Mouse (Mus musculus): ENCODE measurements at regions not wholly inside any gene's neighbourhood (a gene's known extent, or its start where the extent isn't known, plus 50 kb on each side); places are given as distances from the start of the nearest gene placed in this dataset.

DNA sequence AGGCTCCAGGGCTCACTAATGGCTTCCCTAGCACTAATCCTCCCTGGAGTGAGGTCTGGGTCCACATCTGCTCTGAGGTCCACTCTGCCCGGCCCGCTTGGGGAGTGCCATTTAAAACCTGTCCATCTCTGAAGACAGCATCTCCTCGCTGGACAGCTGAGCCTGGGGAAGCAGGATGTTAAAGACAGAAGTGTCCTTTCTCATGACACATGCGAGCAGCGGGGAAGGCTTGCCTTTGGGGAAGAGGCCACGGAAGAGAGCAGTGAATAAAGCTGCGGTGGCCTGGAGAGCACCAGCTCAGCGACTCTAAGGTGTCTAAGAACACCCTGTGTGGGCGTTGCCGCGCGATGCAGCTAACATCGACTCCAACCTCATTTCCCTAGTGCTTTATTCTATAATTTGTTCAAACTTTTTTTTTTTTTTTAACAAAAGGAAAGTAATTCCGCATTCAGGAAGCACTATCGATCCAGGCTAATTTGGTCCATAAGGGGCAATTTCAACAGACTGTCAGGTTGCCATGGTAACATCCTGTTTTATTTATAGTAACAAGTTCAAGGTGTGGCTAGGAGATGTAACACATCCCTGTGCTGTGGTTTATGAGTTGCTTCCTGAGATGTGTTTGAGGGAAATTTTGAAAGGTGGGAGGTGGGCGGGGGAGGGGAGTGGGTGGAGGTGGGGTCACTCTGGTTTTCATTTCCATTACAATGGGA, 120.0 kb downstream of the Cartpt start:
- no peak for DNase-seq

DNA sequence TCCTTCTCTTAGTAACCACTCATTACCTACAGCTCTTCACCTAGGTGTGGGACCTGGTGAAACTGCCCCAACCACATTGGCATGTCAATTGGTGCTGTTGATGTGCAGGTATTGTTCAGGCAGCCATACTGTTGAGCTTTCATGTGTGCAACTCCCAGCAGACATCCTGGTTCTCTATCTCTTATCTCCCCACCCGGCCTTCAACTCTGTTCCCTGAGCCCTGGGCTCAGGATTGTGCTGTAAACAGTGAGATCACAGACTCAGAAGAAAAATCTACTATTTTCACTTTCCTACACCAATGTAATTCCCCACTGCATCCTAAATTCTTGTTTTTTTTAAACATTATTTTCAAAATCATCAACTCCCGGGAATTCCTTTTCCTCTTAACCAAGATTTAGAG, 122.1 kb downstream of the Cartpt start:
- no peak for DNase-seq

DNA sequence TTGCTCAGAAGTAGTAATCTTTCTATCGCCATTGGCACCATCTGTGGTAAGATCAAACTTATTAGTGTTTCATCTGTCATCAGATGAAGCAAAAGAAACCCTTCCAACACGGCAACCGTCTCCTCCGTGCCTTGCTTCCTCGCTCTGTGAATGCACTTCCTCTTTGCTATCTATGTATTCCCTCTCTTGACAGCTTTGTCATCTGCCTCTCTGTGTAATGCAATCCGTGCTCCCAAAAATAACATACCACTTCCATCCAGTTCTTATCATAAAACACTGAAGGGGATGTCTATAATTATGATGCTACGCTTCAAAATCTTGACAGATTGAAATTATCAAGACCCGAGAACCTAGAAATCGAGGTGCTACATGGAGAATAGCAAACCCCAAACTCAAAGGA, 123.2 kb downstream of the Cartpt start:
- DNase-seq: no peak

DNA sequence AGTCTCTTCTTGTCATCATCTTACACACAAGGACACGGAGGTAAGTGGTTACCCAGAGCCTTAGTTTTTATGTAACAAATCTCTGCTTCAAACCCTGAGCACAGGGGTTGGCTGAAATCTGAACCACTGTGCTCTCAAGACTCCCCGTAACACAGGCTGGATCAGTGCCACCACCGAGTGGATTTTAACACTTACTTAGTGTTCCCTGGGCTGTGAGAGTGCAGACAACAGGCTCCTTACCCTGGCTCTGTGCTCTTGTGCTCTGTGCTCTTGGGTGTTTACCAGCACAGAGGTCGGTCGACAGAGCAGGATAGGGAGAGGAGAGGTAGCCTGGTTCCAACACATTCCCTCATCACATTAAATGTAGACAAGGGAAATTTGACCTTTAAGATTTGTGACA, 134.9 kb downstream of the Cartpt start:
- no peak for DNase-seq

DNA sequence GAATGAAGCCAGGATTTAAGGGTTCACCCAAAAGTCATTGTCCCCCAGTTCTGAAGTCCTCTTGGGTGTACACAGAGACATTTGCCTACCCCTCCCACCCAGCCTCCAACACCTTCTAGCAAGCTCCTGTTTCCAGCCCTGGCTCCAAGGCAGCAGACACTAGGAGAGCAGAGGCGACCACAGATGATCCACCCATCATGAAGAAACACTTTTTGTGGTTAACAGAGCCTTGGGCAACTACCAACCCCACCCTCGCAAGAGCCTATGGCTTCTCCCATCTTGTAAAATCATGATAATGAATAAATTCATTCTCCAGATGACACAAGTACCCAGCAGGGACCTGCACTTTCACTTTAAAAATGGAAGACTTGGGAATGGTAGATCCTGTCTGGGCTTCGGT, 136.1 kb downstream of the Cartpt start:
- no peak for DNase-seq

DNA sequence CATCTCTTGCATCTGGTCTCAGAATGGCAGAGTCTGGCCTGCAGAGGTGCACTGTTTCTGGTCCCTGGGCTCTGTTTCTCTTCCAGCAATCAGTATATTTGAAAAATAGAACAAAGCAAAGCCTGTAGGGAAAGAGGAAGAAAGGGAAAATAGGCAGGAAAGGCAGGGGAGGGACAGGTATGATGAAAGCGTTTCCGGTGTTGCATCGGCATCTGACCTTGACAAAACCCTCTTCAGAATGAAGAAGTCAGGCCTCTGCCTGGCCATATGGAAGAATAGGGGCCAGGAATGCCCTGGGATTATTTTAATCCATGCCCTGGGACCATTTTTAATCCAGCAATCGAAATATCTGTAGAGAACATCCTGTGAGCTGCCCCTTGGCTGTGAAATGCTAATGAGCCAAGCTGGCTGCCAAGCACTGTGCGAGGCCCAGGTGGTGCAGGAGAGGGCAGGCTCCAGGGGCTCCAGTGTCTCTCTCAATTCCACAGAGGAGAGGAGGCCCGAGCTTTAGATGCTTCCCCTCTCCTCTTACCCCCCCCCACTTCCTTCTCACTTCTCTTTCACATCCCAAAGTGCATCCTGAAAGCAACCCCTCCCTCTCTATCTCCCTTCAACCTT, 136.7 kb downstream of the Cartpt start:
- DNase-seq: no peak

DNA sequence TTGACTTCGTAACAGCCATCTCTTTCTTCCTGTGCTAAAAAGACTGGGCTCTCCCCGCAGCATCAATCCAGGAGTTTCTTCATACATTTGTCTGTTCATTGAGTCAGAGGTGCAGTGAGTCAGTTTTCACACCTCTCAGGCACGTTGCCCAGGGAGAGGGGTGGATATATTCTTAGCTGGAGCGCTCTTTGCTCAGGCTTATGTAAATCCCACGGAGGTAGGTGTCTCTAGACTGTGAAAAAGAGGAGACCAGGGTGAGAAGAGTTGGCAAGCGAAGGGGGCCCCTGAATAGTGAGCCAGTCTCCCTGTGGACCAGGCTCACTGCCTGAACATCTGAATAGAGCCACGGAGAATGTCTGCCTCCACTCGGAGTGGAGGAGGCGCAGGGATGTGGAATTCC, 139.0 kb downstream of the Cartpt start:
- no peak for DNase-seq

DNA sequence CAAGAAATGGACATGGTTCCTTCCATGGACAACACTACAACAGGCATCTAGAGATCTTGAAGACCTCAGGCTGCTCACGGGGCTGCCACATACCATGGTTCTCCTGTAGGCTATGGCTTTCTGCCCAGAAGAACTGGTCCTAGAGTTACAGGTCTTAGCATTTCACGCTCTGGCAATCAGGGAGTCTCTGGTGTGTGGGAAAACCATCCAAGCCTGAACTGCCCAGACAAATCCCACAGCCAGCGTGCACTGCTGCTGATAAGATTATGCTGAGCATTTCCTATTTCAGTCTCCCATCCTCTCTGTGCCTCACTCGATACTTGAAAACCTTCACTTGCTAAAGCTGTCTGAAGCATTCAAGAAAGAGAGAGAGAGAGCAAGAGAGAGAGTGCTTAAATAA, 139.5 kb downstream of the Cartpt start:
- DNase-seq: no peak

DNA sequence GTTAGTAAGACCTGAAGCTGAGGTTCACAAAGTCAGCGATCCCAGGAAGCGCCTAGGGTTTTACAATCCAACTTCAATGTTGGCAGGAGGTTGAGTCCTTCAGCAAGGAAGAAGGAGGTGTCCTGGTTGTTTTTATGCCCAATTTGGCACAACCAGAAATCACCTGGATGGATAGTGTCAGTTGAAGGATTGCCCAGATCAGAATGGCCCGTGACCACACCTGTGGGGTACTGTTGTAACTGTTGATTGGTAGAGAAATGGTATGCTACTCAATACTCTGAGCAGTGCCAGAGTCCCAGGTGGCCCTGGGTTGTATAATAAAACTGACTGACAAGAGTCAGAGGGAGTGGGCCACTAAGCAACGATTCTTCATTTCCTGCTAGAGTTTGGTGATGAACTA, 140.2 kb downstream of the Cartpt start:
- DNase-seq: no peak

DNA sequence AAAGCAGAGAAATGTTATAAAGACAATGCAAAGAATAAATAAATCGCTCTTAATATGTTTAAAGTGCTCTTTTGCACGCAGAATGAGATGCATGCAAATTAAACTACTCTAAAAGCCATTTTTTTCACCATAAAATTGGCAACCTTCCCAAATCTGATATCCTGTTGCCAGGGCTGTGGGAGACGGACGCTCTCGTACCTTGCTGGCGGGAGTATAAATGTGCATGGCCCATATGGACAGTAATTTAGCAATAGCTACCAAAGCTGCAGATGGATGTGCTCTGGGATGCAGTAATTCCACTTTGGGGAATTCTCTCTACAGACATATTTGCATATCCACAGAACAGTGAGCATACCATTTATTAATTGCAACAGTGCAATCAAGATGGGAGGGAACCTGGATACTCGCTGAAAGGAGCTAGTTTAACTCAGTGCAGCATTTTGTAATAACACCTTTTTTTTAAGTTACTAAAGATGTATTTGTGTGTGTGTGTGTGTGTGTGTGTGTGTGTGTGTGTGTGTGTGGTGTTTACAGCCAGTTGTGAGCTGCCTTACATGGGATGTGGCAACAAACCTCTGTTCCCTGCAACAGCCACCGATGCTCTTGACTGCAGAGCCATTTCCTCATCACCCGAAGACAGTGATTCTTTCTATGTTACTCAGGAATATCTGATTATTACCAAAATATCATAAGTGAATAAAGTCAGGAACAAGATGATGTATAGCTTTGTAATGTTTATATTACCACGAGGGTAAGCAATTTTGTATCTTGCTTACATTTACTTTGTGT, 141.4 kb downstream of the Cartpt start:
- no peak for DNase-seq

DNA sequence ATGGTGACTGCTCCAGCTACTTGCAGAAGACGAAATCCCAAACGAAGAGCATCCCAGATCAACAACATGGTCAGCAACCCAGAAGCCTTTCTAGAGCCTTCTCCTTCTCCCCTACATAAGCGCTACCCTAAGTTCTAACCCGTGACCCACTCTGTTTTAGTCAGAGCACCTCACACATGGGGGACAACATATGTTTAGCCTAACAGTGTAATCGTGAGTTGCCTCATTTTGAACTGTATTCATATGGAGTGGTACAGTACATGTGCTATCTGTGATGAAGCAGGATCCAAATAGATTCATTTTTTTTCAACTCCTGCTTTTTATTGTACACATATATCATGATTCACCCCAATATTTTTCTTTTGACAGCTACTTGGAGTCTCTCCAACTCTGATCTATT, 146.2 kb downstream of the Cartpt start:
- DNase-seq: no peak

DNA sequence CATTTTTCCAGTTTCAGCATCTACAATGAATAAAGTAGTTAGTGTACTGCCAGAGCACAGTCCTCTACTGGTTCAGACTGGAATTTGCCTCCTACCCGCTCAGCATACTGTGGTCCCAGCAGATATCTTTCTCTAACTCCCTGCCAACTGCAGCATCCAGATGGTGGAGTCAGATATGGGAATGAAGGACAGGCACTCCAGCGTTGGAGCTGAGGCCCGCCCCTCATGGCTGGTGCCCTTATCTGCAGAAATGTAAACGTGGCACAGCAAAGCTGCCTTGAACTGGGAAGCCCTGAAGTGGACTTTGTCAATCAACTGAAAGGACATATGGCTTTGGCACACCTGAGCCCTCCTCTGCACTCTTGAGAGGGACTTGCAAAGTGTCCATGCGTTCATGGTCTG, 146.6 kb downstream of the Cartpt start:
- DNase-seq: no peak

DNA sequence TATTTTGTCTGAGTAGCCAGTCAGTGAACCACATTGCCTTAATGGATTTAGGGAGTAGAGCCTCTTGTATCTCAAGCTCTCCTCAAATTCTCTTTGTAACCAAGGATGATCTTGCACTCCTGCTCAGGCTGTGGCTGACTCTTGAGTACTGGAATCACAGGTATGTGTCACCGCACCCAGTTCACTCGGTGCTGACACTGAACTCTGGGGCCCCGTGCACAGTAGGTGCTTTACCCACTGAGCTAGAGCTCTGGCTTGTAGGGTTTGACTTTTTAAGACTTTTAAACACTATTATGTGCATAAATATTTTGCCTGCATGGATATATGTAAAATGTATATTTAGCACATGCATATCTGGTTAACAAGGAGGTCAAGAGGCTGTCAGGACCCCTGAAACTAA, 147.4 kb downstream of the Cartpt start:
- DNase-seq: no peak

DNA sequence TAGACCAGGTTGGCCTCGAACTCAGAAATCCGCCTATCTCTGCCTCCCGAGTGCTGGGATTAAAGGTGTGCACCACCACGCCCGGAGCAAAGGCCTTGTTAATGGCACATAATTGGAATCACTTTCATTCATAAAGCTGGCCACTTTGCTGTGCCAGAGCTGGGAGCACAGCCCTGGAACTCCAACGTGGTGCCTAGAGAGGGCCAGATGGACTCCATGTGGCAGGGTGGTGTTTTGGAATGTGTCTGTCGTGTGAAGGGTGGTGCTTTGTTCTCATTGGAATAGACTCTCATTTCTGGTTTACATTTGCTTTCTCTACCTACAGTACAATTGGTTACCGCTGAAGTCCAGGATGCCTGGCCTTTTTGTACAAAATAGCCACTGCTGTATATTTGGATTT, 150.2 kb downstream of the Cartpt start:
- DNase-seq: no peak

DNA sequence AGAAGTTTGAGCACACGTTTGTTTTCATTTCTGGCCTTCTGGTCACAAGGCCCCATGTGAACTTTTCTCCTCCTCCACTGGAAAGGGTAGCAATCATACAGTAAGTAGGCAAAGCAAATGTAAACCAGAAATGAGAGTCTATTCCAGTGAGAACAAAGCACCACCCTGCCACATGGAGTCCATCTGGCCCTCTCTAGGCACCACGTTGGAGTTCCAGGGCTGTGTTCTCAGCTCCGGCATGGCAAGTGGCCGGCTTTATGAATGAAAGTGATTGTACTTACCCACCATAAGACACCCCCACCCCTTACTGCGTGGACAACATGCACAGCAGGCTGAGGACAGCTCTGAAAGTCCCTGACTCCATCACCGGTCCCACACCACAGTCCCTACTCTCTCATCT, 151.5 kb downstream of the Cartpt start:
- DNase-seq: no peak

DNA sequence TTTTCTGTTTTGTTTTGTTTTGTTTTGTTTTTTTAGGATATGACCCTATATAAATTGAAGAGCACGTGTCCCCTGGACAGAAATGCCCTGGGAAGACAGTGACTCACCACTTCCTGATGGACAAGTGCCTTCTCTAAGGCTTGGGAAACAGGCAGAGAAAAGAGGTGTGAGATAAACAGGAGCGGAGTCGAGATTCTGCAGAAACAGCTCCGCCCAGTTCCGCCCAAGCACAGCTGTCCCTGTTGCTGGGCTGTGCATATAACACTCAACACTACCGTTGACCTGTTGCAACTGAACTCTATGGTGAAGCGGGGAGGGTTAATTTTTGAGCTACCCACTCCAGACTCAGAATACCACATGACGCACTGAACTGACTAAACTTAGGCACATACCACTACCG, 152.8 kb downstream of the Cartpt start:
- DNase-seq: no peak

DNA sequence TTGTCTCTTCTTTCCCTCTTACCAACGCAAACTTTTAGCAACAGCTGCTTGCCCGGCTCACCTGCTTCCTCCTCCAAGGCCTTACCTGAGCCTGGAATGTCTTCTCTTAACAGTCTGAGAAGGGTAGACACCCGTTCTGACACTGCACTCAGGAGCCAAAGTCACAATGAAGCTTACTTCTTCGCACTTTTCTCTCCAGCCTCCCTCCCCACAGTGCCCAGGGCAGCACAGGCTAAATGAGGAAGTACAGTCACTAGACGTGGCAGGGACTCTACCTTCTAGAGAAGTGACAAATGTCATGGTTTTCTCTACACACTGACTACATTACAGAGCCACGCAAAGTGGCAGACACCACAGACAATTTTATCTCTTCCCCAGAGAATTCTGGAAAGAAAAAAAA, 155.4 kb downstream of the Cartpt start:
- no peak for DNase-seq

DNA sequence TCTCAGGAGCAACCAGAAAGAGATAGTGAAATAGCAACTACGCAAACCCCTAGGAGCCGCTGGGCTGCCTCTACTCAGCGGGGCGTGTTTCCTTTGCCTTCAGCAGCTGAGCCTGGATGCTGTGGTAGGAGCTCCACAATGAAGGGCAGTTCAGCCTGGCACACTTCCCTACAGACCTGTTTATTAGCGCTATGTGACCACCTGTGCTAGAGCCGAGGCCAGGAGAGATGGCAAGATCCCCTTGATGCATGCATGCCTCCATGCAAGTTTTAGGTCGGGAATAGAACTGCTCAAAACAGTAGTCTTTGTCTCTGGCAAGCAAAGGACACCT, 156.1 kb downstream of the Cartpt start:
- DNase-seq: no peak

DNA sequence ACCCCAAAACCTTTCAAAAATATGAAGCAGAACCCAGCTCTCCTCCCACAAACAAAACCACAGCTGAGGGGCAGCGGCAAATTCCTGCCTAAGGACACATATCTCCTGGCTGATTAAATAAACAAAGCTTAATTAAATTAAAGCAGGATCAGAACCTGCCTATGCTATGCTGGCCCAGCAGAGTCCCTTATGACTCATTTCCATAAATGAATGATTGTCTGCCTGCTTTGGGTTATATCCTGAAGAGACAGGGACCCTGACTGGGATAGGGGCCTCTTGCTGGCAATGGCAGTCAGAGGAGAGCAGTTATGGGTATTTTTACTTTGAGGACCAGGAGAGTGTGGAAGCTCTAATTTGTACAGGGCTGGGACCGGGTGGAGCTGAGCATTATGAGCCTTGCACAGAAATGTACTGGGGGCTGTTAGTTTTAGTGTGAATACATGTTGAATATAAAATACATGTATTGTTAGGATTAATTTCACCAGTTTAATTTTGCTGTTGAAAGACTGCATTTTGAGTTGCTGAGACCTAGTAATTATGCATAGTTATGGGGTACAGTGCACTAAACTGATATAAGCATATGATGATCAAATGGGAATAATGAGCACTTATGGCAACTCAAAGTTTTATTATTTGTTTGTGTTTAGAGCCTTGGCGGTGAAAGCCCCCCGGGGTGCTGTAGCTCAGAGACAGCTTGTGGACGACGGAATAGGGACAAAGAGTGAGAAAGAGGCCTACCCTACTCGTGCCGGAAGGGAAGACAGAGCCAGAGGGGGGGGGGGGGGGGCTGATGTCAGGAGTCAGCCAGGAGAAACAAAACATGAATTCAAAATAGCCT, 156.7 kb downstream of the Cartpt start:
- DNase-seq: no peak

DNA sequence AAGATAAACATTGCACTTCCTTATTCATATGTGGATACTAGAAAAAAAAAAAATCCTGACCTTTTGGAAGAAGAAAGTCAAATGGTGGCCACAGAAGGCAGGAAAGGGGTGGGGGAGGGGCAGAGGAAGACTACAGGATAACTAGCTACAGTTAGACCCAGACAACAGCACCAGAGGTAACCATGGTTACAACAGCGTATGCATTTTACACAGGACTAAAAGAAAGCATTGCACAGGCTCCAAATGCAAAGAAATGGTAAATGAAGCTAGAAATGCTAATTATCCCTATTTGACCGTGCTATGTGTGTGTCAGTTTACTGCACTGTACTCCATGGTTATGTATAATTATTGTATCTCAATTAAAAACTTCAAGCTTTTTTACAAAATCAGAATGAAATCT, 158.4 kb downstream of the Cartpt start:
- DNase-seq: no peak

DNA sequence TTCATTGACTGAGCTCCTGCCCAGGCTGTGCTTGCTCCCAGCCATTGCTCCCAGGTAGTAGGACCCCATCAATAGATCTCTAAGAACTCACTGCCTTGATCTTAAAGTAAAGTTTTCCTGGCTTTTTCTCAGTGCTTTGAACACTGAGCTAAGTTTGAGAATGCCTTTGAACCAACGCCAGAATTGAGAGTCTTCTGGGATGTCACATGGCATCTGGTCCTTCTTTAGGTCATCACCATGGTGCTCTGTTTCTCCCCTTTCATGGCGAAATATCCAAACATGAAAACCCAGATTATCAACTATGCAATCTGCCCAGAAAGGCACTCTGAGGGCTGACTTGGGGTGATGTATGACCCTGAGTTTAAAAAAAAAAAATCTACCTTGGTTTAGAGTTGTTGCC, 158.9 kb downstream of the Cartpt start:
- no peak for DNase-seq

DNA sequence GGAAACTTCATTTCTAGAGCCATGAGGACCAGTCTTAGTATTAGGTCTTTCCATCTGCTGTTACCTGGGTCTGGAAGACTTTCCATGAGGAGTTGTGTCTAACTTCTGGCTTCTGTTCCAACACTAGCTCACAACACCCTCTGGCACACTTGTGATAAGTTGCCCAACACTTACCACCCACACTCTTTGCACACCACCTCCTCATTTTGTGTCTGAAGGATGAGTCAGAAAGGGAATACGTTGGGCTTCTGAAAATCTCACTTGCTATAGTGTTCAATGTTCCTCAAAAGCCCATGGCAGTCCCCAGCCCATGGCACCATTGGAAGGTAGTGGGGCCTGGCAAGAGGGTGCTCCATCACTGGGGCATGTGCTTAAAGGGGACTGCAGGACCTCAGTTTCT, 161.5 kb downstream of the Cartpt start:
- no peak for DNase-seq

DNA sequence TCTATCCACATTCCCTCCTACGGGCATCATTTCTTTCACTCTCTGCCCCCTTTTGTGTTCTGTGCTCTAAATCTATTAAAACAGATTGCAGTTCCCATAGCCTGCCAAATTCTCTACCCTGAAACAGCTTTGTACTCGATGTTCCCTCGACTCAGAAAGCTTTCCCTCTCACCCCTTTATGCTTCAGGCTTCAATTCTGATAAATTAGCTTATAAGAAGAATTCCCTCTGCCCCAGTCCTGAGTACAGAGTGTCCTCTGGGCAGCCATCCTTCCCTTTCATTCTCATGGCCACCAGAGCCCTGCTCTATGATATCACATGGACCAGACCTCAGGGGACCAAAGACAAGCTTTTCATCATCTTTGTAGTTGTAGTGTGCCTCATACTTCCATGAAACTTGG, 163.6 kb downstream of the Cartpt start:
- no peak for DNase-seq
